Mouse (Mus musculus) sigmoid colon, adult 10 weeks (tissue): ENCODE data around the gene Traf5. TPM values are rescaled to one million over a fixed set of nuclear protein-coding genes. Genes with fewer than 3 reads are reported as not detected.

Source experiments
- polyA plus RNA-seq: library from polyadenylated mRNA; stranded (reverse); fragments of 350-450 nt; fragmentation: Illumina TruSeq; extraction: RNeasy Lipid Tissue Mini Kit (QIAGEN cat#74804); gene quantifications from one replicate; pipeline ENCODE4 v1.2.3, GENCODE M21; 2014; ENCODE audit warnings: low read depth, low replicate concordance

Traf5 gene
- polyA plus RNA-seq, result 6.8 TPM

GRCm38 (mm10) chr1:192091806-192092772 lies at the start of gene Traf5:
Traf5 (minus strand) TSS chr1:192092559.

GRCm38 (mm10) chr1:192137926-192138910 lies 45.9 kb upstream of the Traf5 start, which contains the start of gene Rcor3:
Rcor3 (minus strand) TSS chr1:192138062.

GRCm38 (mm10) chr1:191977187-191977586 lies 115.2 kb downstream of the Traf5 start, which contains the start of gene Rd3:
Rd3 (plus strand) TSS chr1:191977370.

Other genes starting within 250 kb of the Traf5 start
- gene Slc30a1, start 185.8 kb downstream of the Traf5 start, polyA plus RNA-seq, result 49.9 TPM
- not detected for gene Rd3, start 115.2 kb downstream of the Traf5 start, polyA plus RNA-seq
- 44.1 TPM for gene Rcor3, start 45.5 kb upstream of the Traf5 start, polyA plus RNA-seq
- 0.41 TPM for gene Kcnh1, start 98.2 kb upstream of the Traf5 start, polyA plus RNA-seq